Mouse (Mus musculus) left cerebral cortex, adult 11 months (tissue): ENCODE measurements around the gene Il22ra2.
"Not testable (repeated sequence)": the region's sequence is repeated elsewhere in the genome, so short reads cannot be mapped to it uniquely, and the experiment has no call there.

Source experiments
- DNase-seq: peaks from one replicate; pipeline ENCODE4 v3.0.0; 2022; ENCODE audit warnings: low spot score

Il22ra2 gene

GRCm38 (mm10) chr10:19601502-19601901 is 20.3 kb upstream of the Il22ra2 start:
- DNase-seq: not testable (repeated sequence)

DNA sequence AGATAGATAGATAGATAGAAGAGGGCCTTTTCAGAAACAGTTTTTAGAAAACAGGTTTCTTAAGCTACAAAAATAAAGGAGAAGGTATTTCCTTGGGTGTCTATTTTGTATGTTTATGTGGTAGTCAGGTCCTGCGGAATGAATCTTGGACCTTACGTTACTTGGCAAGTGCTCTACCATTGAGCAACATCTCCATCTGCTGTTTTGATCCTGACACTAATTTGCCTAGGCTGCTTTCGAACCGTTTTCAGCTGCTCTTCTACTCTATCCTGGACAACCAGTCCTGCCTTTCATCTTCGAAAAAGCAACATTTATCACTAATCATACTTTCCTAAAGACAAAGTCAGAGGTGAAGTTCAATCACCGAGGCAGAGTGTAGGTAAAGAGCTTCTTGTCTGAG is 18.6 kb upstream of the Il22ra2 start:
- DNase-seq: no peak

DNA sequence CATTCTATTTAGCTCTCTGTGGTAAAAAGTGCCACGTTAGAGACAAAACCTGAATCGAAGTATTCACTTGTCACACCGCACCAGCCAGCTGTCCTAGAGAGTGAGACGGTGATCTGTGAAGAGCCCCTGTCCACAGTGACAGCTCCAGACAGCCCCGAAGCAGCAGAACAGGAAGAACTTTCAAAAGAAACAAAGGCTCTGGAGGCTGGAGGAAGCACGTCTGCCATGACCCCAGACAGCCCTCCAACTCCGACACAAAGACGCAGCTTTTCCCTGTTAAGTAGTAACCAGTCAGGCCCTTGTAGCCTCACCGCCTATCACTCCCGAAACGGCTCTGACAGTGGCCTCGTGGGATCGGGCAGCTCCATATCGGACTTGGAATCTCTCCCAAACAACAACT is 12.7 kb upstream of the Il22ra2 start:
- DNase-seq: no peak

DNA sequence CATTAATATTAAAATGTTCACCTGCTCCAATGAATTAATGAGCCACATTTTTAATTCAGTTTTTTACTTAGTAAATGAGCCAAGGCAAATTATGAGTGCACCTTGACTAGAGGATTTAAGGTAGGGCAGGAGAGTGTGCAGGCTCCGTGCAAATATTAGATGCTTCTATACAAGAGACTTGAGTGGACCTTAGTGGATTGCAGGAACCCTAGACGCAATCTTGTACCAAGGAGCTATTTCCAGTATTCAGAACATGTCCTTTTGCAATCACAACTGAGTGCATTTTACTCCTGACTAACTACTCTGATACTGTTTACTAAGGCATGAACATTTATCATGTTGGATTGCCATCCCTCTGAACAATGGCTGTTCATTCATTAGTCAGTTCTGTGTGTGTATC is 10.2 kb upstream of the Il22ra2 start:
- DNase-seq: no peak

DNA sequence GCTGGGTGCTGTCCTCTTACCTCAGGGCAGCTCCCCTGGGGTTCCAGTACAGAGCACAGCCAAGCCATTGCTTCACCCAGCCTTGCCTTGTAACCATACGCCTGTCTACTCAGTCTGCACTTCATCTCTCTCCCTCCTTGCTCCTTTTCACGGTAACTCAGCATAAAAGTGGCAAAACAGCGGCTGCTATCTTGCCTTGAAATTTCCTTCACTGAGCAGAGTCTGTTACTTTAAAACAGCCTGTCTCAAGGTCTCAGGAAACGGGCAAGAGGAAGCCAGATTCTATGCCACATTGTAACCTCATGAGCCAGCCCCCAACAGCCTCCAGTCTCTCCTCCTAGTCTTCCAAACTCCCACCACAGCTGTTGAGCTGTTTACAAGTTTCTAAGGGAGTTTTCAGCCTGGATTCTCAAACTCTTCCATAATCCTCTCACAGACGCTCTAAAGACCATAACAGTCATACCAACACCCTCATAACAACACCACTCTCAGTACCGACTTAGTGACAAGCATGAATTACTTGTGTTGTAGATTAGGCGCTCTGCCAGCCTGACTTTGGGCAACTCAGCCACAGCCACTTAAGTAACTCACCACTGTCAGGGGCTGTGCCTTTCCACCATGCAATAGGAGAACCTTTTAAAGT is 8.6 kb upstream of the Il22ra2 start:
- no peak for DNase-seq

GRCm38 (mm10) chr10:19619736-19620135 is 2.1 kb upstream of the Il22ra2 start:
- no peak for DNase-seq

DNA sequence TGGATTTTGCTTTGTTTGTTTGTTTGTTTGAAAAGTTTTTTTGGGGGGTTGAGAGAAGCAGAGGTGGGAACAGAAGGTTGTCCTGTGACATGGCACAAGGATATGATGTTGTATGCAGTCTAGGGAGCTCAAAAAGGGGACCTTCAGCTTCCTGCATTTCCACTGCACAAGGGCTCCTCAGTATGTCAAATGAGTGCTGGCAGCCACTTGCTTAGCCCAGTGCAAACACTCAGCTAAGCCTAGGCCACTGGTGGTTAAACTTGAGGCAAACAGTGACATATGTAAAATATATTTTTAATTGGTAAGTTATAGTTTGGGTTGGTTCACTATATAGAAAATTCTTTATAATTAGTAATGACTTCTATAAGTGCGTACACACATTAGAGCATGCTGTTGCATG is 2.8 kb downstream of the Il22ra2 start:
- no peak for DNase-seq

GRCm38 (mm10) chr10:19627342-19627741 is 5.5 kb downstream of the Il22ra2 start:
- DNase-seq: no peak

DNA sequence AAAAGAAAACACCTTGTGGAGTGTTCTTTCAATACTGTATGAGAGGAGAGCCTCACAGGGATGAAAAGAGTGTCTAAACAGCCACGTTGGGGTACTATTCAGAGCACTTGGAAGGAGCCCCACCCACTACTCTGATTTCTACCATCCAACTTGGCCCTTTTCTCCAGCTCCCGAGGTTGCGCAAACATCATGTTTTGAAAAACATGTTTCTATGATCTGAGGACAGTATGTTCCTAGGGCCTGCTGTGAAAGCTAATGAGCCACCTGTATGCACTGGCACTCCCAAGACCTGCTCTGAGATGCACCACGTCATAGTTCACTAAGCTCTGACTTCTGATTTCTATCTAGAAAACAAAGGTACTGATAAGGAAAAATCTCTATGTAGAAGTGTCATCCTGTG is 6.0 kb downstream of the Il22ra2 start:
- DNase-seq: no peak

GRCm38 (mm10) chr10:19631616-19632195 is 9.9 kb downstream of the Il22ra2 start:
- no peak for DNase-seq

DNA sequence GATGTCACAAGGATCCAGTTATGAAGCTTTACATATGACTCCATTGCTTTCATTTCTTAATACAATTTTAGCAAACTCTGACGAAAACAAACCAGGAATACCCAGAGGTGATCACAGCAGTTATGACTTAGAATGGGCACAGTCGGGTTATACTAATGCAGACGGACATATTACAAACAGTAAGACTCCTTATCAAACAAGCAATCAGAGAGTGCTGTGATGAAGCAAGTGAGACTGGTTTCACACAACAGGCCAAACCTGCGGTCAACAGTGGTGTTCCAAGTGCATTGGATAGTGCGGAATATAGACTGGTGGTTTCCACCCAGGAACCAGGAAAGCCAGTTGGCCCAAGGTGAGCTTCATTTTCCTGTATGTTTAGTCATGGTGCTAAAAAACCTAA is 17.1 kb downstream of the Il22ra2 start:
- DNase-seq: no peak

GRCm38 (mm10) chr10:19639630-19640029 is 17.8 kb downstream of the Il22ra2 start:
- no peak for DNase-seq

GRCm38 (mm10) chr10:19645119-19645518 is 23.3 kb downstream of the Il22ra2 start:
- DNase-seq: peak; percentile 27

GRCm38 (mm10) chr10:19657426-19657825 is 35.6 kb downstream of the Il22ra2 start:
- DNase-seq: no peak

GRCm38 (mm10) chr10:19659953-19660352 is 38.2 kb downstream of the Il22ra2 start:
- DNase-seq: no peak

DNA sequence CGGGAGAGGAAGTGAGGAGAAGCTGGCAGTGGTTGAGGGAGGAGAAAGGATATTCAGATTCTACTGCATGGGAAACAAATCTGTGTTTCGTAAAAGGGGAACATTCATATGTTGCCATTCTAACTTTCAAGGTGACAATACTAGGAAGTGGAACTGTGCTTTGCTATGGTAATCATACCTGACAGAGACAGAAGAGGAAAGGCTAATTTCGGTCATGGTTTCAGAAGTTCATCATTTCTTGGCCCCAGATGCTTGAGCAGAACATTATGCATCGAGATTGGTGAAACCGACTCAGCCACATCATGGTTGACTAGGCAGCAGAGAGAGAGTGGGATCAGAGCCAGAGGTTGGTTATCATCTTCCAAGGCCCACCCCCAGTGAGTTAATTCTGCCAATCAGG is 47.2 kb downstream of the Il22ra2 start:
- DNase-seq: no peak

- no peak for DNase-seq
These were observed 50.2 kb downstream of the Il22ra2 start for GRCm38 (mm10) chr10:19672015-19672414.

- DNase-seq: no peak
These were observed 51.3 kb downstream of the Il22ra2 start for GRCm38 (mm10) chr10:19673146-19673545.
